Mouse (Mus musculus): ENCODE measurements at regions not wholly inside any gene's neighbourhood (a gene's known extent, or its start where the extent isn't known, plus 50 kb on each side); places are given as distances from the start of the nearest gene placed in this dataset.

GRCm38 (mm10) chr7:63336072-63336471 is 108.5 kb upstream of the Otud7a start:
- H3K9ac ChIP-seq (replicated peaks): no peak overlapping the region
- H3K27me3 ChIP-seq (ENCODE audit: control insufficient read depth, insufficient read depth, low read length): no peaks in the 10 kb centered on the region
- peak; percentile 2 to 12 (median 7) for DNase-seq (ENCODE audit: low read depth in 3 of 3, low spot score in 3 of 3)
- H3K27ac ChIP-seq: no peak overlapping the region
- H3K36me3 ChIP-seq (replicated peaks; ENCODE audit: control insufficient read depth, insufficient read depth, low read depth): no peaks in the 10 kb centered on the region
- H3K4me1 ChIP-seq (replicated peaks; ENCODE audit: control insufficient read depth in 2 of 2, insufficient read depth in 2 of 2, low read length in 1 of 2): no peaks in the 10 kb centered on the region
- no peaks in the 10 kb centered on the region for H3K9me3 ChIP-seq (ENCODE audit: control insufficient read depth, low read length)
- 36% methylated on average over 3 of the region's 3 CpGs for WGBS (ENCODE audit: insufficient replicate concordance)
- ATAC-seq (ENCODE audit: insufficient read depth): no peak
- no peak overlapping the region for H3K4me2 ChIP-seq (ENCODE audit: low read depth)
- no peak overlapping the region for H3K4me3 ChIP-seq (ENCODE audit: insufficient read depth in 1 of 2, low read depth in 2 of 2, low read length in 2 of 2)
- TF ChIP-seq CTCF (IDR thresholded peaks at IDR 0.05; ENCODE audit: low read depth) (no peak), EP300 (IDR thresholded peaks at IDR 0.05; ENCODE audit: low read depth) (no peak)

DNA sequence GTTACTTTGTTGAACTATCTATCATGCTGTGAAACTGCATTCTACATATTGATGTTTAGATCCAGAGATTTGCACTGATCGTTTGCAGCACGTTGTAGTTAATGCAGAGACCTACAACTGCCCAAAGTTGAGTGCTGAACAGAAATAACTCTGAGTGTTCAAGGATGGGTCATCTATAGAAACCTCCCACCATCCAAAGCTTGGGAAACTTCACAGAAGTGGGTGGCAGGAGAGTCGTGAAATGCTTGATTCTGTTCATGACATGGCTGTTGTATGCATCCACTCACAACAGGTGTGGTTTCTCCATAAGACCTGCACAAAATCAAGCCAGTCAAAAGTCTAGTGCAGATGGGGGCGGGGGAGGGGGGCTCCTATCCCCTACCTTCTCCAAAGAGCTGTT is 102.8 kb upstream of the Otud7a start:
- ATAC-seq (ENCODE audit: insufficient read depth): no peak
- H3K36me3 ChIP-seq (replicated peaks; ENCODE audit: control insufficient read depth, insufficient read depth, low read depth): no peaks in the 10 kb centered on the region
- WGBS (ENCODE audit: insufficient replicate concordance): 38% methylated on average over 4 of the region's 4 CpGs

DNA sequence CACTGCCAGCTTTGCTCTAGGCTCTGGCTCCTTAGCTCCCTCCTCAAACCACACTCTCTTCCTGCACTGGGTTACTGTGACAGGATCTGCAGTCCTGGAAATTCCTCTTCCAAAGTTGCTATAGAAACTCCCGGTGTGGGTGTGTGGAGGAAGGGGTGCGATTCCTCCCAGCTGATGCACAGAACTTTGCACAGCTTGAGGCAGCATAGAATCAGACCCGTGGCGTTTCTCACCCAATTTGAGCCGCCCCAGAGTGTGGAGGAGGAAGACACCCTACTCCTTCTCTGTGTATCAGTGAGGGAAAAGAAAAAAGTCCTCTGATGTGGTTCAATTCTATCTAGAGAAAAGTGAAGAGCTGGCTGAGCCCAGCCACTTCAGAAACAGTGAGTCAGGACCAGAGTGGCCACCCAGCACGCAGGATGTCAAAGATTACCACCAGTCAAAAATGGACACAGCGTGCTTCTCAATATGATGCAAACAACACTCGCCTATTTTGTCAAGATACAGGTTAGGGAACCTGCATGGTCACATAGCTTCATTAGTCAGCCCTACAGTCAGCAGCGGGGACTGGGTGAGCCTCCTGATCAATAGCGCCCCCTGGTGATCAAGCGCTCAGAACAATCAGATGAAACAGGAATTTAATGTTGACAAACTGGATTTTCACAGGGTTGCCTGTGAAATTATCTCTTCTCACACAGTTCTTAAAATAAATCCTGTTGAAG is 98.7 kb upstream of the Otud7a start:
- Histone ChIP-seq H3K9me3 (ENCODE audit: control insufficient read depth, low read length) (no peaks in the 10 kb centered on the region), H3K4me1 (replicated peaks; ENCODE audit: control insufficient read depth in 2 of 2, insufficient read depth in 2 of 2, low read length in 1 of 2) (no peaks in the 10 kb centered on the region), H3K27ac (no peak overlapping the region), H3K9ac (replicated peaks) (no peak overlapping the region), H3K36me3 (replicated peaks; ENCODE audit: control insufficient read depth, insufficient read depth, low read depth) (no peaks in the 10 kb centered on the region), H3K4me3 (ENCODE audit: insufficient read depth in 1 of 2, low read depth in 2 of 2, low read length in 2 of 2) (no peak overlapping the region), H3K27me3 (ENCODE audit: control insufficient read depth, insufficient read depth, low read length) (no peaks in the 10 kb centered on the region), H3K4me2 (ENCODE audit: low read depth) (no peak overlapping the region)
- peak; percentile 52 for TF ChIP-seq CTCF (IDR thresholded peaks at IDR 0.05; ENCODE audit: low read depth)
- no peak for TF ChIP-seq EP300 (IDR thresholded peaks at IDR 0.05; ENCODE audit: low read depth)
- no peak for ATAC-seq (ENCODE audit: insufficient read depth)
- DNase-seq (ENCODE audit: low read depth in 3 of 3, low spot score in 3 of 3): no peak
- WGBS (ENCODE audit: insufficient replicate concordance): 29% methylated on average over 11 of the region's 11 CpGs

More for the DNA sequence above, 102.8 kb upstream of the Otud7a start:
- no peaks in the 10 kb centered on the region for H3K4me1 ChIP-seq (replicated peaks; ENCODE audit: control insufficient read depth in 2 of 2, insufficient read depth in 2 of 2, low read length in 1 of 2)
- H3K9me3 ChIP-seq (ENCODE audit: control insufficient read depth, low read length): no peaks in the 10 kb centered on the region
- no peaks in the 10 kb centered on the region for H3K27me3 ChIP-seq (ENCODE audit: control insufficient read depth, insufficient read depth, low read length)
- no peak overlapping the region for H3K4me3 ChIP-seq (ENCODE audit: insufficient read depth in 1 of 2, low read depth in 2 of 2, low read length in 2 of 2)
- no peak overlapping the region for H3K27ac ChIP-seq
- H3K4me2 ChIP-seq (ENCODE audit: low read depth): no peak overlapping the region
- H3K9ac ChIP-seq (replicated peaks): no peak overlapping the region
- TF ChIP-seq CTCF (IDR thresholded peaks at IDR 0.05; ENCODE audit: low read depth) (no peak), EP300 (IDR thresholded peaks at IDR 0.05; ENCODE audit: low read depth) (no peak)
- DNase-seq (ENCODE audit: low read depth in 3 of 3, low spot score in 3 of 3): no peak

GRCm38 (mm10) chr7:63346393-63346730 is 98.2 kb upstream of the Otud7a start:
- Histone ChIP-seq H3K36me3 (replicated peaks; ENCODE audit: control insufficient read depth, insufficient read depth, low read depth) (no peaks in the 10 kb centered on the region), H3K4me3 (ENCODE audit: insufficient read depth in 1 of 2, low read depth in 2 of 2, low read length in 2 of 2) (no peak overlapping the region), H3K27me3 (ENCODE audit: control insufficient read depth, insufficient read depth, low read length) (no peaks in the 10 kb centered on the region), H3K9me3 (ENCODE audit: control insufficient read depth, low read length) (no peaks in the 10 kb centered on the region), H3K4me2 (ENCODE audit: low read depth) (no peak overlapping the region), H3K27ac (no peak overlapping the region), H3K4me1 (replicated peaks; ENCODE audit: control insufficient read depth in 2 of 2, insufficient read depth in 2 of 2, low read length in 1 of 2) (no peaks in the 10 kb centered on the region), H3K9ac (replicated peaks) (no peak overlapping the region)
- DNase-seq (ENCODE audit: low read depth in 3 of 3, low spot score in 3 of 3) (no peak), ATAC-seq (ENCODE audit: insufficient read depth) (no peak)
- TF ChIP-seq CTCF (IDR thresholded peaks at IDR 0.05; ENCODE audit: low read depth) (no peak), EP300 (IDR thresholded peaks at IDR 0.05; ENCODE audit: low read depth) (no peak)
- 61% methylated on average over 2 of the region's 2 CpGs for WGBS (ENCODE audit: insufficient replicate concordance)
